Mouse (Mus musculus): ENCODE results near the gene Ahdc1. TPM values are rescaled to one million over a fixed set of nuclear protein-coding genes. Genes with fewer than 3 reads are reported as not detected.

The Ahdc1 gene
- polyA plus RNA-seq, 1 experiment = 58.2 TPM

- Histone ChIP-seq H3ac (ENCODE audit: control insufficient read depth, insufficient read length) (no peak overlapping the region), H3K4me2 (ENCODE audit: low read depth) (peak overlapping the region; percentile 78), H3K79me2 (ENCODE audit: control insufficient read depth, insufficient read depth) (peaks cover 73% of the 10 kb centered on the region), H3K36me3 (ENCODE audit: control insufficient read depth, insufficient read depth) (peaks cover 5% of the 10 kb centered on the region), H3K27me3 (ENCODE audit: control insufficient read depth, insufficient read depth, insufficient read length) (no peaks in the 10 kb centered on the region), H3K4me3 (peak overlapping the region; percentile 92)
- TF ChIP-seq REST (IDR thresholded peaks at IDR 0.05; ENCODE audit: insufficient read depth, insufficient read length) (no peak), MAX (IDR thresholded peaks at IDR 0.05; ENCODE audit: low read depth) (no peak), POLR2A (IDR thresholded peaks at IDR 0.05; ENCODE audit: insufficient read length, low read depth) (no peak), USF1 (IDR thresholded peaks at IDR 0.05; ENCODE audit: low read depth) (no peak), CEBPB (IDR thresholded peaks at IDR 0.05; ENCODE audit: insufficient read depth, poor library complexity, severe bottlenecking) (no peak), MYOG (IDR thresholded peaks at IDR 0.05; ENCODE audit: control insufficient read depth in 1 of 3, insufficient read depth in 1 of 3, insufficient read length in 2 of 3, low read depth in 2 of 3) (no peak), TCF3 (IDR thresholded peaks at IDR 0.05; ENCODE audit: insufficient read length, low read depth) (no peak), E2F4 (IDR thresholded peaks at IDR 0.05; ENCODE audit: insufficient read depth) (no peak), MYOD1 (IDR thresholded peaks at IDR 0.05; ENCODE audit: control insufficient read depth in 1 of 3, insufficient read length in 2 of 3, low read depth in 2 of 3) (no peak), SRF (IDR thresholded peaks at IDR 0.05; ENCODE audit: control insufficient read depth, insufficient read length, low read depth) (no peak)
These were observed 4.9 kb downstream of the Ahdc1 start for GRCm38 (mm10) chr4:133015710-133016651.

GRCm38 (mm10) chr4:133016677-133017415 lies 5.8 kb downstream of the Ahdc1 start:
- Histone ChIP-seq H3K4me3 (peak overlapping the region; percentile 92), H3K79me2 (ENCODE audit: control insufficient read depth, insufficient read depth) (peaks cover 82% of the 10 kb centered on the region), H3K4me2 (ENCODE audit: low read depth) (peak overlapping the region; percentile 78), H3ac (ENCODE audit: control insufficient read depth, insufficient read length) (no peak overlapping the region), H3K36me3 (ENCODE audit: control insufficient read depth, insufficient read depth) (peaks cover 5% of the 10 kb centered on the region), H3K27me3 (ENCODE audit: control insufficient read depth, insufficient read depth, insufficient read length) (no peaks in the 10 kb centered on the region)
- TF ChIP-seq MYOD1 (IDR thresholded peaks at IDR 0.05; ENCODE audit: control insufficient read depth in 1 of 3, insufficient read length in 2 of 3, low read depth in 2 of 3) (no peak), MYOG (IDR thresholded peaks at IDR 0.05; ENCODE audit: control insufficient read depth in 1 of 3, insufficient read depth in 1 of 3, insufficient read length in 2 of 3, low read depth in 2 of 3) (no peak), USF1 (IDR thresholded peaks at IDR 0.05; ENCODE audit: low read depth) (no peak), SRF (IDR thresholded peaks at IDR 0.05; ENCODE audit: control insufficient read depth, insufficient read length, low read depth) (no peak), E2F4 (IDR thresholded peaks at IDR 0.05; ENCODE audit: insufficient read depth) (no peak), REST (IDR thresholded peaks at IDR 0.05; ENCODE audit: insufficient read depth, insufficient read length) (no peak), MAX (IDR thresholded peaks at IDR 0.05; ENCODE audit: low read depth) (no peak), TCF3 (IDR thresholded peaks at IDR 0.05; ENCODE audit: insufficient read length, low read depth) (no peak), TCF12 (IDR thresholded peaks at IDR 0.05; ENCODE audit: insufficient read depth, poor library complexity, severe bottlenecking) (no peak), CEBPB (IDR thresholded peaks at IDR 0.05; ENCODE audit: insufficient read depth, poor library complexity, severe bottlenecking) (no peak), POLR2AphosphoS2 (IDR thresholded peaks at IDR 0.05; ENCODE audit: insufficient read length, low read depth) (no peak)

DNA sequence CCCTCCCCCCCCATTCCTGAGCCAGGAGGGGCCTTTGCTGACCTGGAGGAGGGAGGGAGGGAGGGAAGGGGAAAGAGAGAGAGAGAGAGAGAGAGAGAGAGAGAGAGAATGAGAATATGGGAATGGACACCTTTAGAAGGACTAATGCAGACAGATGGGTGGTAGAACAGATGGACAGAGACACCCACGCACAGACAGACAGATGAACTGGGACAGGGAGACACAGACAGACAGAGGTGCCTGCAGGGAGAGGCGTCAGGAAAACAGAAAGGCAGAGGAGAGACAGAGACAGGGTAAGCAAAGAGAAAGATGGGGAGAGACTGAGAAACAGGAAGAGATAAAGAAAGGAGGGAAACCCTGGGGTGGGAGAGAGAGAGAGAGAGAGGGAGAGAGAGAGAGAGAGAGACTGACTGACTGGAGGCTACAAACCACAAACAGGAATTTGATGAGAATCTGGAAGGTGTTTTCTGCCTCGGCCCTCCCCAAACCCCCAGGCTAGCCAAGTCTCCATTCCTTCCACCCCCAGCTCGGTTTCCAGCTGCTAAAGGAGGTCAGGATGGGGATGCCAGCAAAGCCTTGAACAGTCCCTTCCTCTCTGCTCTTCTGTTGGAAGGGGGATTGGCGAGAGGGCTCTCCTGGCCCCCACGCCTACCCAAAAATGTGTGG lies 6.7 kb downstream of the Ahdc1 start:
- Histone ChIP-seq H3K4me3 (no peak overlapping the region), H3ac (ENCODE audit: control insufficient read depth, insufficient read length) (no peak overlapping the region), H3K27me3 (ENCODE audit: control insufficient read depth, insufficient read depth, insufficient read length) (no peaks in the 10 kb centered on the region), H3K4me2 (ENCODE audit: low read depth) (peak overlapping the region; percentile 34), H3K36me3 (ENCODE audit: control insufficient read depth, insufficient read depth) (peaks cover 5% of the 10 kb centered on the region), H3K79me2 (ENCODE audit: control insufficient read depth, insufficient read depth) (peaks cover 90% of the 10 kb centered on the region)
- TF ChIP-seq REST (IDR thresholded peaks at IDR 0.05; ENCODE audit: insufficient read depth, insufficient read length) = no peak
- no peak for TF ChIP-seq E2F4 (IDR thresholded peaks at IDR 0.05; ENCODE audit: insufficient read depth)
- TF ChIP-seq MAX (IDR thresholded peaks at IDR 0.05; ENCODE audit: low read depth) = no peak
- TF ChIP-seq USF1 (IDR thresholded peaks at IDR 0.05; ENCODE audit: low read depth) = no peak
- TF ChIP-seq TCF12 (IDR thresholded peaks at IDR 0.05; ENCODE audit: insufficient read depth, poor library complexity, severe bottlenecking) = no peak

GRCm38 (mm10) chr4:133018263-133018798 lies 7.3 kb downstream of the Ahdc1 start:
- H3K4me3 ChIP-seq = no peak overlapping the region
- peaks cover 96% of the 10 kb centered on the region for H3K79me2 ChIP-seq (ENCODE audit: control insufficient read depth, insufficient read depth)
- peak overlapping the region; percentile 34 for H3K4me2 ChIP-seq (ENCODE audit: low read depth)
- TF ChIP-seq MYOD1 (IDR thresholded peaks at IDR 0.05; ENCODE audit: control insufficient read depth in 1 of 3, insufficient read length in 2 of 3, low read depth in 2 of 3) = no peak
- no peak for TF ChIP-seq POLR2A (IDR thresholded peaks at IDR 0.05; ENCODE audit: insufficient read length, low read depth)
- TF ChIP-seq TCF3 (IDR thresholded peaks at IDR 0.05; ENCODE audit: insufficient read length, low read depth) = no peak
- no peak for TF ChIP-seq POLR2AphosphoS2 (IDR thresholded peaks at IDR 0.05; ENCODE audit: insufficient read length, low read depth)
- TF ChIP-seq SRF (IDR thresholded peaks at IDR 0.05; ENCODE audit: control insufficient read depth, insufficient read length, low read depth) = no peak
- no peak for TF ChIP-seq USF1 (IDR thresholded peaks at IDR 0.05; ENCODE audit: low read depth)
- no peak for TF ChIP-seq CEBPB (IDR thresholded peaks at IDR 0.05; ENCODE audit: insufficient read depth, poor library complexity, severe bottlenecking)
- TF ChIP-seq E2F4 (IDR thresholded peaks at IDR 0.05; ENCODE audit: insufficient read depth) = no peak
- H3ac ChIP-seq (ENCODE audit: control insufficient read depth, insufficient read length) = no peak overlapping the region
- peaks cover 5% of the 10 kb centered on the region for H3K36me3 ChIP-seq (ENCODE audit: control insufficient read depth, insufficient read depth)
- no peaks in the 10 kb centered on the region for H3K27me3 ChIP-seq (ENCODE audit: control insufficient read depth, insufficient read depth, insufficient read length)

Measured in myocyte (in vitro differentiated cells).